Mouse (Mus musculus) urinary bladder, postnatal 10 days (tissue): ENCODE results near the gene Ckmt1.
"Not testable (repeated sequence)": the region's sequence is repeated elsewhere in the genome, so short reads cannot be mapped to it uniquely, and the experiment has no call there.

Experiments used
- DNase-seq: peaks from one replicate; pipeline ENCODE4 v3.0.0; 2022; ENCODE audit warnings: low spot score

Gene Ckmt1

GRCm38 (mm10) chr2:121357494-121357893, at the start of gene Ckmt1:
Ckmt1 (plus strand) TSS chr2:121357714.
- no peak for DNase-seq

- no peak for DNase-seq
These were observed 48.5 kb upstream of the Ckmt1 start for GRCm38 (mm10) chr2:121308997-121309416.

DNA sequence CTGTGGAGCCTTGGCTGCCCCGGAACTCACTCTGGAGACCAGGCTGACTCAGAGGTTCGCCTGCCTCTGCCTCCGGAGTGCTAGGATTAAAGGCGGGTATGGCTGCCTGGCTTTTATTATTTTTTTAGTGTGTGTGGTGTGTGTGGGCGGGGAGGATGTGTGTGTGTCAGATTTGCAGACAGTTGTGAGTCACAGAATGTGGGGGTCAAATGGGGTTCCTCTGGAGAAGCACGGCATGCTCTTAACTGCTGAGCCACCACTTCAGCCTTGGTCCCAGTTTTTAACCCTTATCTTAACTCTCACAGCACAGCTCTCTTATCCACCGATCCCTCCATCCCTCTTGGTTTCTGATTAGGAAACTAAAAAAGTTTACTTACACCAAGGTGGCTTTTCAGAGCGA, 41.2 kb upstream of the Ckmt1 start:
- no peak for DNase-seq

DNA sequence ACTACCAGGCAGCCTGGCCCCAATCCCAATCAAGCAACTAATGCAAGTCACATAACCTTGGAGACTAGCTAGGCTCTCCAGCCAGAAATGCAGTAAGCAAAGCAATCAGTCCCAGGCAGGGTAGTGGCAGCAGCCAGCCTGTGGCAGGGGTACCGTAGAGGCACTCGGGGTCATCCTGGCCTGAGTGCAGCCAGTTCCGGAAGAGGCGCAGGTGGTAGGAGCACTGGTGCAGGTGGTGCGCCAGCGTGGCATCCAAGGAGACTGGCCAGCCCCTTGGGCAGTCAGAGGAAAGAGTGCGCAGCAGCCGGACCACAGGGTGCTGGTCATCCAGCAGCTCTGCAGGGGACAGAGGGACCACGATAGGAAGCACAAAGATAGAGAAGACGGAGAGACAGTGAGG, 34.5 kb upstream of the Ckmt1 start:
- no peak for DNase-seq

- DNase-seq: no peak
These were observed 33.6 kb upstream of the Ckmt1 start for GRCm38 (mm10) chr2:121323693-121324470.

GRCm38 (mm10) chr2:121329492-121329891, 28.0 kb upstream of the Ckmt1 start:
- no peak for DNase-seq

DNA sequence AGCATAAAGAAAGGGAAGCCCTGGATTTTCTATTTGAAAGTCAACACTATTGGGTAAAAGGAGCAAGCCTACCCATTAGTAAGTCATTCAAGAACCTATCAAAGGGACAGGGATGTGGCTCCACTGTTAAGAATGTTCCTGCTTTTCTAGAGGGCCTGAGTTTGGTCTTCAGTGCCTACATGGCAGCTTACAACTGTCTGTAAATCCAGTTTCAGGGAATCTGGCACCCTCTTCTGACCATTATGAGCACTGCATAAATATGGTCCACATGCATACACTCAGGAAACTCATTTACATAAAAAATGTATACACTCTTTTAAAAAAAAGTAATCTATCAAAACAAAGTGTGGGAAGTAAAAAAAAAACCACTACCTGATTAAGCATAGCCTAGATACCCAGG, 18.5 kb upstream of the Ckmt1 start:
- no peak for DNase-seq

GRCm38 (mm10) chr2:121353156-121353555, 4.4 kb upstream of the Ckmt1 start:
- no peak for DNase-seq

DNA sequence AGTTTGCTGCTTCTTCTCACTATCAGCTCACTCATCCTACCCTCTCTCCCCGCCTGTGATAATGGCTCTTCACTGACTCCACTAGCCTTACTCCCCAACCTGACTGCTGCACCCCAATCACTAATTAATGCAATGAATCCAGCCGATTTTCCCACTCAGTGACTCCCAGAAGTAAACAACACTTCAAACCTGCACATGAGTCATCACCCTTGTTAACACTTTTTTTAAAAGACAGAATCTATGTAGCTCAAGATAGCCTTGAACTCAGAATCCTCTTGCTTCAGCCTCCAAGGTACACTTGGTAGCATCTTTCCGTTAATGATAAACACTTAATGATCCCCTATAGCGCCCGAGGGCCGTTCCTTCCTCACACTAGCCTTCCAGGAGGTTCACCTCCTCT, 3.1 kb upstream of the Ckmt1 start:
- no peak for DNase-seq

GRCm38 (mm10) chr2:121354820-121355592, 2.5 kb upstream of the Ckmt1 start, which contains the start of gene Ppip5k1:
Ppip5k1 (minus strand) TSS chr2:121355396.
- peak; percentile 86 for DNase-seq

DNA sequence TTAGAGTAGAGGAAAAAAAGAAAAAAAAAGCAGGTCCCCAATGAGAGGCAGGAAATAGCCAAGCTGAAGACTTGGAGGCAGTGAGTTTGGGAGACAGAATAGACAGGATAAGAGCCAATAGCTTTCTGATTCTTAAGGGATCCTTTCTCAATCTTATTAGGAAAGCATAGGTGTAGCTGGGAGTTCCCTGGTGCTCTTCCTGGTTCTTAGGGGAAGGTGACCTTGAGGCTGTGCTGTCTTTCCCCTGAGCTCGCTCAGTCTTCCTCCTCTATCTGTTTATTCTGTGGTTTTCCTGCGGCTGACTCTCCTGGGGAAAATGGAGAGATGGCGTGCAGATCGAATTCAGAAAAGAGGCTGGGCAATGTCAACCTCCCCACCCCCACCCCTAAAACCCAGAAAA, 447 bp downstream of the Ckmt1 start:
- DNase-seq: no peak

DNA sequence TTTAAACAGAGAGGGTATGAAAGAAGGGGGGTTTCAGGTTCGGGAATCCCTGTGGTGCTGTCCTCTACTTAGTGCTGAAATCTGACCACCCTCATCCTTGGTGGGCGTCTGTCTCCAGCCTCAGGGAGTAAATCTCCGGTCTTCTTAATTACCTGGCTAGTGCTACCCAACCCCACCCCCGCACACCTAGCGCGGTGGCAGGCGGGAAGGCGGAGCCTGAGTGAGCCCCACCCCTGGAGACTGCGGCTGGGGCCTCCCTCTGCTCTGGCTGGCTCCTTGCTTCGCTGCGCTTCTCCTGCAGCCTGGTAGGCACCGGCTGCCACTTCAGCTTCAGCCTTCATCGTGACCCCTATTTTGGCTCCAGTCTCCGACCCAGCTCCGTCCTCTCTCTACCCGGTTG, 867 bp downstream of the Ckmt1 start:
- no peak for DNase-seq

GRCm38 (mm10) chr2:121359461-121359860, 1.9 kb downstream of the Ckmt1 start:
- no peak for DNase-seq

DNA sequence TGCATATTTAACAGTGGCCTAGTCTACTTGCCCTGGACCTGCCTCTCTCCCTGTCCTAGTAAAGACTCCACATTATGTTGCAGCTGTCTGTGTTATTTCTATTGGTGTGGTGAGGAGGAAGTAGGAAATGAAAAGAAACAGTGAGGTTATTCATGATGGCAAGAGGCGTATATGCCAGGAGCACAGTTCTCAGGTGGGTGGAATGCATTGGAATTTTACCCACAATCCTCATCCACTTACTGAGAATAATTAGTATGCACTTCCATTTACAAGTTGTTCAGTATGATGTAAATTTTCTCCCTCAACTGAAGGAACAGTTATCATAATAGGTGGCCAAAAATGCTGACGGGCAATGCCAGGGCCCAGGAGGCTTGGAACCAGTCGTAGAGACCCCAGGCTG, 6.1 kb downstream of the Ckmt1 start:
- no peak for DNase-seq

GRCm38 (mm10) chr2:121368831-121369230, 11.3 kb downstream of the Ckmt1 start:
- DNase-seq: no peak

DNA sequence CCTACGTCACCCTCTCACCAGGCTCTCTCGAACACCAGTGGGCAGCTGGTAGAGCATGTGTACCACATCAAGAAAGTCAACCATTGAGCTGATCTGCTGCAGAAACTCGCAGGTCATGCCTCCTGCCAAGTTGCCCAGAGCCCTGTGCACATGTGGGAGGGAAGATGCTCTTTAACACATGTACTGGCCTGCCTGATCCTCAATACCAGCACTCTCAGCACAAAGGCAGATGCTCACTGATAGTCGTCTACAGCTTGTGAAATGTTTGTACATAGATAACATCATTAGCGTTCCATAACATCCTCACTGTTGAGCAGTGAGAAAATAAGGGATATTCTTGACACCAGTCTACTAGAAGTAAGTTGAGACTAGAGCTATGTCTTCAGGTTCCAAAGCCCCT, 13.4 kb downstream of the Ckmt1 start:
- no peak for DNase-seq

DNA sequence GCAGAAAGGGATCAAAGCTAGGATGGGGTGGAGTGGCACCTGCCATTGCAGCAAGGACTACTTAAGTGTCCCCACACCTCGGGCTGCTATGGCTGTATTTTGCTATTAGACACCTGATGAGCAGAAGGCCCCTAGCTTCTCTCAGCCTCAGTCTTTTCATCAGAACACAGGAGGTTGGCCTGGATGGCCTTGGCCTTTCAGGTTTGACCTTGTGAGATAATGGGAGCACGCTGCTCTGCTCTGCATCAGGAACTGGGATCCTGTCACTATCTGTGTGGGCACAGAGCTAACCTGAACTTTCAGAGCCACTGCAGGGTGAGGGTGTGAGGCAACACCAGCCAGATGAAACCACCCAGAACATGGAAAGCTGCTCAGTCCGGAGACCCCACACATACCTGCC, 14.8 kb downstream of the Ckmt1 start:
- DNase-seq: no peak

DNA sequence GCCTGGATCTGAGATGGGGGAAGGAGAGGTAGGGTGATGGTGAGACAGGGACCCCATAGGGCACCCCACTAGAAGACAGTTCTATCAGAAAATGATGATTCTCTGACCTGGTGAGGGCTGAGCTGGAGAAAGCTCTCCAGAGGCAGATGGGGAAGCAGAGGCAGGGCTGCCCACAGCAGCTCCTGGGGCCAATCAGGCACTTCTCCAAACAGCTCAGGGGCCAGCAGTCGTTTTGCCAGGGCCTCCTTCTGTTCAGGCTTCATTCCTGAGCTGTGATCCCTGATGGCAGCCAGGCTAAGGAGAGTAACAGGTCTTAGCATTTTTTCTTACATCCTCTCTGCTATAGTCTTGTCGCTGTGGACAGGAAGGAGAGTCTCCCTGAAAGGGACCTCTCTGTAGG, 17.3 kb downstream of the Ckmt1 start:
- no peak for DNase-seq

DNA sequence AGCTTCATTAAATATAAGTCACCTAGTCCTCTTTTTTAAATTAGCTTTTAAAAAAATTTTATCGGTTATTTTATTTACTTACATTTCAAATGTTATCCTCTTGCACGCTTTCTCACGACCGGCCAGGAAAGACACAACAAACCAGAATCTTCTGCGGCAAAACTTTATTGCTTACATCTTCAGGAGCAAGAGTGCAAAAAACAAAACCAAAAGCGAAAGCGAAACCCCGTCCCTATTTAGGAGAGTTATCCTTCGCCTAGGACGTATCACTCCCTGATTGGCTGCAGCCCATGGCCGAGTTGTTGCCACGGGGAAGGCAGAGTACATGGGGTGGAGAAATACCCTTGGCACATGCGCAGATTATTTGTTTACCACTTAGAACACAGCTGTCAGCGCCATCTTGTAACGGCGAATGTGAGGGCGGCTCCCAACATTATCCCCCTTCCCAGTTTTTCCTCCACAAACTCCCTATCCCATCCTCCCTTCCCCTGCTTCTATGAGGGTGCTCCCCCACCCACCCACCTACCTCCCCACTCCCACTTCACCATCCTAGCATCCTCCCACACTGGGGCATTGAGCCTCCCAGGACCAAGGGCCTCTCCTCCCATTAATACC, 29.6 kb downstream of the Ckmt1 start, which contains the start of gene Strc:
Gene Strc (minus strand): TSS at position 208 of the 615 bp plus-strand sequence.
- DNase-seq: not testable (repeated sequence)

- DNase-seq: peak; percentile 55
These were observed 39.1 kb downstream of the Ckmt1 start for GRCm38 (mm10) chr2:121396624-121397023.

GRCm38 (mm10) chr2:121403296-121403695, 45.8 kb downstream of the Ckmt1 start:
- DNase-seq: no peak

- DNase-seq: no peak
These were observed 50.6 kb downstream of the Ckmt1 start for GRCm38 (mm10) chr2:121408160-121408559.
